Mouse (Mus musculus) intestine, embryonic 14.5 days (tissue): ENCODE results near the gene Psmd9. TPM values are rescaled to one million over a fixed set of nuclear protein-coding genes. Genes with fewer than 3 reads are reported as not detected.

Source experiments
- ATAC-seq: fragments of 200-750 bp; cut with Nextera tagmentation; replicated peaks from 2 replicates; pipeline ENCODE4 v1.8.0; 2017; ENCODE audit warnings: low read depth, moderate number of reproducible peaks, moderate TSS enrichment, moderate library complexity; ENCODE audit not compliant: low FRiP score, low TSS enrichment
- DNase-seq: peaks from one replicate; pipeline ENCODE4 v3.0.0-alpha.2; 2018; ENCODE audit warnings: low spot score
- H3K27ac ChIP-seq: fragments of 300-500 bp; sonication (generic); 2 replicates; pipeline ENCODE4 v1.5.1; 2014; ENCODE audit warnings: low read depth, mild to moderate bottlenecking, control low read depth
- H3K27me3 ChIP-seq: fragments of 300-500 bp; sonication (generic); replicated peaks from 2 replicates; pipeline ENCODE4 v1.6.1; 2014; ENCODE audit warnings: low read length, control low read depth; ENCODE audit not compliant: control insufficient read depth, insufficient read depth
- H3K36me3 ChIP-seq: fragments of 300-500 bp; sonication (generic); 2 replicates; pipeline ENCODE4 v1.6.1; 2014; ENCODE audit warnings: low read length, control low read depth; ENCODE audit not compliant: control insufficient read depth, insufficient read depth
- H3K4me1 ChIP-seq: fragments of 300-500 bp; sonication (generic); replicated peaks from 2 replicates; pipeline ENCODE4 v1.6.1; 2014; ENCODE audit warnings: low read length, control low read depth, mixed read lengths; ENCODE audit not compliant: control insufficient read depth, insufficient read depth
- H3K4me2 ChIP-seq: fragments of 300-500 bp; sonication (generic); 2 replicates; pipeline ENCODE4 v1.6.1; 2014; ENCODE audit warnings: low read length
- H3K4me3 ChIP-seq: fragments of 300-500 bp; sonication (generic); 2 replicates; pipeline ENCODE4 v1.5.1; 2014; ENCODE audit warnings: low read depth, low read length, control low read depth, mixed read lengths
- H3K9ac ChIP-seq: fragments of 300-500 bp; sonication (generic); 2 replicates; pipeline ENCODE4 v1.6.1; 2014; ENCODE audit warnings: mild to moderate bottlenecking, low read length
- H3K9me3 ChIP-seq: fragments of 300-500 bp; sonication (generic); 2 replicates; pipeline ENCODE4 v1.6.1; 2016; ENCODE audit warnings: low read length, control low read depth; ENCODE audit not compliant: control insufficient read depth
- WGBS: fragments of 180-500 bp; shearing (Covaris S2); extraction: QIAGEN DNeasy Blood & Tissue Kit; methylation state at CpG from one replicate; pipeline ENCODE4 v1.1.7; 2014; 5-methylcytosine and 5-hydroxymethylcytosine counted together
- polyA plus RNA-seq: library from polyadenylated mRNA; unstranded; fragments of >200 nt; fragmentation: Nextera tagmentation; extraction: Ambion mirVana; gene quantifications from 2 replicates; pipeline ENCODE4 v1.2.1, GENCODE M21; 2014

Psmd9 gene
- polyA plus RNA-seq, 1 experiment from 2014 or later, result 58.6 TPM

- 5% methylated on average over 30 of the region's 30 CpGs for WGBS
- peak overlapping the region; percentile 100 for H3K4me2 ChIP-seq
- DNase-seq (peak; percentile 82), ATAC-seq (peak; percentile 16; the same call in 1 of the 2 replicates)
- peak overlapping the region; percentile 99 for H3K9ac ChIP-seq
- H3K4me3 ChIP-seq, result peak overlapping the region; percentile 89
- peaks cover 60% of the 10 kb centered on the region for H3K4me1 ChIP-seq
- no peaks in the 10 kb centered on the region for H3K9me3 ChIP-seq
- peak overlapping the region; percentile 100 for H3K27ac ChIP-seq
- peaks cover 4% of the 10 kb centered on the region for H3K36me3 ChIP-seq
- no peaks in the 10 kb centered on the region for H3K27me3 ChIP-seq
Measured at GRCm38 (mm10) chr5:123135471-123136360, 33.5 kb upstream of the Psmd9 start.

- peak; percentile 85 for DNase-seq
- under 1% methylated on average over 13 of the region's 13 CpGs for WGBS
- Histone ChIP-seq H3K4me2 (peak overlapping the region; percentile 100), H3K4me3 (peak overlapping the region; percentile 89), H3K9ac (peak overlapping the region; percentile 99), H3K36me3 (peaks cover 4% of the 10 kb centered on the region), H3K4me1 (peaks cover 60% of the 10 kb centered on the region), H3K27ac (peak overlapping the region; percentile 100), H3K27me3 (no peaks in the 10 kb centered on the region), H3K9me3 (no peaks in the 10 kb centered on the region)
- ATAC-seq, result peak; percentile 33
Measured at GRCm38 (mm10) chr5:123136361-123137043, 32.7 kb upstream of the Psmd9 start.

DNA sequence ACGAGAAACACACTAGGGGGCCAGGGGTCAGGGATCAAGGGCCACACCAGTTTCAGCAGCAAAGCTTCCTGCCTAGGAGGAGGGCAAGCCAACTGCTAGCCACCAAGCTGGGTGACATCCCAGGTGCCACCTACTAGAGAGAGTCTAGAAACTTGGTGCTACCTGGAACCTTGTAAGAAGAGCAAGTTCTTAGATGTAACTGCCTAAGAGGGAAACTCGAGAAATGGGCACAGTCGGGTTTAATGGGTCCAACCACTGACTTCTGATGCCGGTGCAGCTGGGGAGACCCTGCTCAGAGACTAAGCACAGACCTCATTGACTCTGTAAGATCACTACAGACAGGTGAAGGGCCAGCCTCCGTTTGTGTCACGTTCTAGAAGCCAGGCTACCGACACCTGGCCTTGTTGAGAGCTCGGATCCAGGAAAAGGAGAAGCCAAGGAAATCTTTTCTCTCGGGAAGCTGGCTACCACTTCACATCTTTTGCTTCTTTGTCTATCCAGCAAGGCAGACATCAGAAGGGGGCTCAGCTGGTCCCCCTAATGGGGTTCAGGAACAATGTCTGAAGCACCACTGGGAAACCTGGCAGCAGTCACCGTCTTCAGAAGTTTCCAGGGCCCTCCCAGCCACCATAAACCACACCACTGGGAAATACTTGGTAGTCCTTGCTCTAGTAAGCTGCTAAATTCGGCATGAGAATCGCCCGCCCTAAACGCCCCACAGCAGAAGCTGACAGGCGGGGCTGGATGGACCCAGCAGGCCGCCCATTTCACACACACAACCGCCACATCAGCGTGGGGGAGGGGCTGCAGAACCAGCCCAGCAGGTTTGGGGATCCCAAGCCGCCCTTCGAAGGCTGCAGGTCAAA is 31.9 kb upstream of the Psmd9 start:
- H3K9ac ChIP-seq, result peak overlapping the region; percentile 99
- WGBS, result 3% methylated on average over 20 of the region's 20 CpGs
- no peaks in the 10 kb centered on the region for H3K27me3 ChIP-seq
- ATAC-seq (no peak), DNase-seq (peak; percentile 94)
- peak overlapping the region; percentile 89 for H3K4me3 ChIP-seq
- H3K9me3 ChIP-seq, result no peaks in the 10 kb centered on the region
- H3K27ac ChIP-seq, result peak overlapping the region; percentile 100
- H3K4me2 ChIP-seq, result peak overlapping the region; percentile 100
- H3K4me1 ChIP-seq, result peaks cover 52% of the 10 kb centered on the region
- H3K36me3 ChIP-seq, result peaks cover 4% of the 10 kb centered on the region

GRCm38 (mm10) chr5:123137910-123138229 is 31.3 kb upstream of the Psmd9 start:
- DNase-seq, result no peak
- Histone ChIP-seq H3K9ac (peak overlapping the region; percentile 99), H3K4me1 (peaks cover 47% of the 10 kb centered on the region), H3K9me3 (no peaks in the 10 kb centered on the region), H3K4me3 (peak overlapping the region; percentile 89), H3K4me2 (peak overlapping the region; percentile 100), H3K36me3 (peaks cover 4% of the 10 kb centered on the region), H3K27ac (peak overlapping the region; percentile 100), H3K27me3 (no peaks in the 10 kb centered on the region)
- WGBS, result under 1% methylated on average over 6 of the region's 6 CpGs
- no peak for ATAC-seq

- Histone ChIP-seq H3K4me2 (peak overlapping the region; percentile 100), H3K9me3 (no peaks in the 10 kb centered on the region), H3K9ac (peak overlapping the region; percentile 99), H3K27ac (peak overlapping the region; percentile 100), H3K4me1 (peaks cover 42% of the 10 kb centered on the region), H3K4me3 (peak overlapping the region; percentile 89), H3K36me3 (peaks cover 4% of the 10 kb centered on the region), H3K27me3 (no peaks in the 10 kb centered on the region)
- DNase-seq, result peak; percentile 89
- 1% methylated on average over 30 of the region's 40 CpGs for WGBS
- peak; percentile 34 for ATAC-seq
Measured at GRCm38 (mm10) chr5:123138230-123138911, 30.8 kb upstream of the Psmd9 start.

GRCm38 (mm10) chr5:123138953-123139721 is 30.1 kb upstream of the Psmd9 start:
- H3K9me3 ChIP-seq, result no peaks in the 10 kb centered on the region
- peak overlapping the region; percentile 100 for H3K4me2 ChIP-seq
- peak overlapping the region; percentile 100 for H3K27ac ChIP-seq
- peaks cover 39% of the 10 kb centered on the region for H3K4me1 ChIP-seq
- ATAC-seq (no peak), DNase-seq (peak; percentile 89)
- peak overlapping the region; percentile 99 for H3K9ac ChIP-seq
- no peaks in the 10 kb centered on the region for H3K27me3 ChIP-seq
- no peaks in the 10 kb centered on the region; the same call in 1 of the 2 replicates for H3K36me3 ChIP-seq
- WGBS, result 1% methylated on average over 39 of the region's 39 CpGs
- H3K4me3 ChIP-seq, result peak overlapping the region; percentile 89

DNA sequence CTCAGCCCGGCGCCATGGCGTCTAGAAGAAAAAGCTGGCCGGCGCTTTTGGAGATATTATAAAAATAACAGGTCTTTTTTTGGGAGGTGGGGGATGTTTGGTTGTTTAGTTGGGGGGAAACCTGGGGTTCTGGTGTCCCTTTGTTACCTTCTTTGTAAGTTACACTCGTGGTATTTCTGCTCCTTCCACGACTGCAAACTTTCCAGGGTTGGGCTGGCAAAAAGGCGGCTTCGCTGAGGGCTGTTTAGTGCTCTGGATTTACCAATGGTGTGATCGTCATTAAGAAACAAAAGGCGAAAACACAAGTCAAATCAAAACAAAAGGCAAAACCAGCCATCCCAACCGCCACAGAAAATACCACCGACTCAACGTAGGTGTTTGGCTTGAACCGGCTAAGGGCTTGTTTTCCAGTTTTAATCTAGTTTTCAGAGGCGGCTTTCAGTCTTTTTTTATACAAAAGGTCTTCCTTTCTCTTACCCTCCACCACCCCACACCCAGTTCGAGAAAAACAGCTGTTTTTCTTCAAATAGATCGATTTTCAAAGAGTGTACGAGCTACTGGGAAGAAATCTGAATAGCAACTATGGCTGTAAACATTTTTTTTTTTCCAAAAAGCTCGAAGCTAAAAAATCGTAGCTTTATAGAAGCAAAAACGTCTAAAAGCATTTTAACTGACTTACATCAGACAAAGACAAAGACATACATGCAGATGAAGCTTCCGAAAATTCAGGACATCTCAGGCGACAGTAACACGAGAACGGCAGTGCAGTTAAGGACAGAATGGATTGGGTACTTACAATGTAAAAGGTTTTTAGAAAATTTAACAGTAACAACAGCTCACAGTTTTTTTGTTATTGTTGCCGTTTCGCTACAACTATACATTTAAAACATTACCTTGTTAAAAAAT is 29.2 kb upstream of the Psmd9 start:
- Histone ChIP-seq H3K9me3 (no peaks in the 10 kb centered on the region), H3K36me3 (0 out of 2 replicates have a peak, but pooled peaks cover under 1% of the 10 kb centered on the region), H3K27me3 (no peaks in the 10 kb centered on the region), H3K4me2 (peak overlapping the region; percentile 100), H3K9ac (peak overlapping the region; percentile 99), H3K27ac (peak overlapping the region; percentile 100), H3K4me3 (peak overlapping the region; percentile 89), H3K4me1 (peaks cover 39% of the 10 kb centered on the region)
- under 1% methylated on average over 28 of the region's 28 CpGs for WGBS
- no peak for ATAC-seq
- peak; percentile 67 for DNase-seq
